Mouse (Mus musculus): ENCODE results near the gene Flnb.

DNA sequence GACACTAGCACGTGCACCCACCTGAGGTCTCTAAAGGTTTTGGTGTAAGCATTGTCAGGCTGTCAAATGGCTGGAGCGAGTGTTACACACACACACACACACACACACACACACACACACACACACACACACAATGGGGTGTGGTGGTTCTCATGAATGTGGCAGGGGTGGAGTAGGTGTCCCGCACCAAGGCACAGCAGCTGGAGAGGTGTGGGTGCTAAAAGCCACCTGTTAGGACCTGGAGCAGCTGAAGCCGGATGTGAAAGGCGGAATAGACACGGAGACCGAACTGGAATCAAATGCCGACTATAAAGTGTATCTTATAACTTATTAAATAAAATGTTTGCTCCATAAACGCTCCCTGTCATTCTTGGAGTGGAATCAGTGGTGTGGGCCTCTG lies 133.5 kb downstream of the Flnb start:
- no peak for TF ChIP-seq CTCF (IDR thresholded peaks at IDR 0.05; ENCODE audit: low read depth, low read length)
- TF ChIP-seq GATA1 (IDR thresholded peaks at IDR 0.05; ENCODE audit: borderline replicate concordance, low read length): no peak
- no peak for TF ChIP-seq GATA2 (IDR thresholded peaks at IDR 0.05; ENCODE audit: borderline replicate concordance, low read depth, low read length)

All from G1E (cell line).